Mouse (Mus musculus) midbrain, embryonic 11.5 days (tissue): Measurements from ENCODE around the gene Dlat. TPM values are rescaled to one million over a fixed set of nuclear protein-coding genes. Genes with fewer than 3 reads are reported as not detected.
A peak's percentile ranks its signal among the peaks of the same experiment; 100 is the strongest.

Experiments used
- ATAC-seq: fragments of 200-750 bp; cut with Nextera tagmentation; 2 replicates; pipeline ENCODE4 v1.8.0; 2017; ENCODE audit warnings: moderate TSS enrichment, moderate library complexity; ENCODE audit not compliant: low FRiP score
- DNase-seq: peaks from one replicate; pipeline ENCODE4 v3.0.0; 2015; ENCODE audit warnings: low spot score; ENCODE audit errors: missing footprints
- H3K27ac ChIP-seq: fragments of 300-500 bp; sonication (generic); 2 replicates; pipeline ENCODE4 v1.5.1; 2014; ENCODE audit warnings: low read depth, low read length
- H3K27me3 ChIP-seq: fragments of 300-500 bp; sonication (generic); 2 replicates; pipeline ENCODE4 v1.6.1; 2014; ENCODE audit warnings: mild to moderate bottlenecking, low read length, moderate library complexity, mixed read lengths; ENCODE audit not compliant: control insufficient read depth, insufficient read depth
- H3K36me3 ChIP-seq: fragments of 300-500 bp; sonication (generic); 2 replicates; pipeline ENCODE4 v1.6.1; 2014; ENCODE audit warnings: mild to moderate bottlenecking, low read length, moderate library complexity, mixed read lengths; ENCODE audit not compliant: control insufficient read depth, insufficient read depth
- H3K4me1 ChIP-seq: fragments of 300-500 bp; sonication (generic); 2 replicates; pipeline ENCODE4 v1.6.1; 2014; ENCODE audit warnings: low read length; ENCODE audit not compliant: control insufficient read depth, insufficient read depth
- H3K4me2 ChIP-seq: fragments of 300-500 bp; sonication (generic); 2 replicates; pipeline ENCODE4 v1.6.1; 2014; ENCODE audit warnings: mild to moderate bottlenecking, moderate library complexity
- H3K4me3 ChIP-seq: fragments of 300-500 bp; sonication (generic); 2 replicates; pipeline ENCODE4 v1.5.1; 2014; ENCODE audit warnings: low read depth, low read length
- H3K9ac ChIP-seq: fragments of 300-500 bp; sonication (generic); 2 replicates; pipeline ENCODE4 v1.6.1; 2014; ENCODE audit warnings: low read length
- H3K9me3 ChIP-seq: fragments of 300-500 bp; sonication (generic); 2 replicates; pipeline ENCODE4 v1.6.1; 2016; ENCODE audit warnings: low read length; ENCODE audit not compliant: control insufficient read depth
- WGBS: fragments of 180-500 bp; shearing (Covaris S2); extraction: QIAGEN DNeasy Blood & Tissue Kit; methylation state at CpG from one replicate; pipeline ENCODE4 v1.1.7; 2014; 5-methylcytosine and 5-hydroxymethylcytosine counted together
- polyA plus RNA-seq: library from polyadenylated mRNA; unstranded; fragments of >200 nt; fragmentation: Nextera tagmentation; extraction: Ambion mirVana; gene quantifications from 2 replicates; pipeline ENCODE4 v1.2.1, GENCODE M21; 2014

The Dlat gene
- polyA plus RNA-seq, 1 experiment from 2014 or later, result 63.5 TPM

DNA sequence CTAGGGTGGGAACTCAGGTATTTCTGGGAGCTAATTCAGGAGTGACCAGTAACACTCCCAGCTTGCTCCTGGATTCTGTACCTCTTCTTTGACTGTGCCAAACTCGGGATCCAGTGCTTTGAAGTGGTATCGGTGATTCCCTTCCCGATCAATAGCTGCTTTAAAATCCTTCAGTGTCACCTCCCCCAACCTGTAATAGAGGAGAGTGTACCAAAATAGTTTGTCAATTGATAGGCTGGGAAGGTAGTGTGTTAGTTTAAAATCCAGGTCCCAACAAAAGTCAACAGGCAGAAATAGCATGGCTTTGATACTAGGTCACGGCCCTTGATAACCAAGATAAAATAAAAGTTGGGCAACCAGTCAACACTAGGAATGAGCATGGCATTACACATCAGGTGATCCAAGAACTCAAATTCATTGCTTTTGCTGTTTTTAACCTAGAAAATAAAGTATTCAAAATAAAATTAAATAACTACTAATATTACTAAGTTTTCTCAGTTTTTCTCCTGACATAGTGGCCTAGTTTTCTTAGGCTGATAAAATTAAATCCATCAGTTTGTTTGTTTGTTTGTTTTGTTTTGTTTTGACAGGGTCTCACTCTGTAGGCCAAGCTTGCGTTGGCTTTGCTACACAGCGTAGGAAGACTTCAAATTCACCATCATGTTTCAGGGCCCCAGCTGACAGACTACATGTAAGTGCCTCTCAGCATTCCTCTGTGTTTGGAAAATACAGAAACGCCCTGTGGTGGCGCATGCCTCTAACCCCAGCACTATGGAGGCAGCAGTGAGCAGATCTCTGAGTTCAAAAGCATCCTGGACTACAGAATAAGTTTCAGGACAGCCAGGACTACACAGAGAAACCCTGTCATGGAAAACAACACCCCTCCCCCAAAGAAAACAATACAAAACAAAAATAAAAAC is 8.3 kb upstream of the Dlat start:
- no peak overlapping the region for H3K27ac ChIP-seq
- 83% methylated on average over 8 of the region's 8 CpGs for WGBS
- no peaks in the 10 kb centered on the region for H3K9me3 ChIP-seq
- ATAC-seq (no peak), DNase-seq (no peak)
- no peak overlapping the region for H3K9ac ChIP-seq
- no peak overlapping the region for H3K4me2 ChIP-seq
- no peaks in the 10 kb centered on the region for H3K4me1 ChIP-seq
- no peak overlapping the region for H3K4me3 ChIP-seq
- no peaks in the 10 kb centered on the region for H3K27me3 ChIP-seq
- H3K36me3 ChIP-seq, result no peaks in the 10 kb centered on the region; the same call in 1 of the 2 replicates

DNA sequence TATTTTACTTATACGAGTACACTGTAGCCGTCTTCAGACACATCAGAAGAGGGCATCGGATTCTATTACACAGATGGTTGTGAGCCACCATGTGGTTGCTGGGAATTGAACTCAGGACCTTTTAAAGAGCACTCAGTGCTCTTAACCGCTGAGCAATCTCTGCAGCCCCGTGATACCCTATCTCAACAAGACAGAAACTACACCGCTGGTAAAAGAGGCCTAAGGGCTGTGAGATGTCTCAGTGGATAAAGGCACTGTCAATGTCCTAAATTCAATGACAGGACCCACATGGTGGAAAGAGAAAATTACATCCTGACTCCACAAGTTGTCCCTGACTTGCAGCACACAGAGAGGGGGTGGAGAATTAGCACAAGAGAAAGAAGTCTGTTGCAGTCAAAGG is 6.9 kb upstream of the Dlat start:
- Histone ChIP-seq H3K36me3 (no peaks in the 10 kb centered on the region; the same call in 1 of the 2 replicates), H3K27ac (no peak overlapping the region), H3K4me2 (no peak overlapping the region), H3K4me3 (no peak overlapping the region), H3K9me3 (no peaks in the 10 kb centered on the region), H3K4me1 (no peaks in the 10 kb centered on the region), H3K27me3 (no peaks in the 10 kb centered on the region), H3K9ac (no peak overlapping the region)
- WGBS, result 92% methylated on average over 6 of the region's 6 CpGs
- DNase-seq (no peak), ATAC-seq (no peak)

DNA sequence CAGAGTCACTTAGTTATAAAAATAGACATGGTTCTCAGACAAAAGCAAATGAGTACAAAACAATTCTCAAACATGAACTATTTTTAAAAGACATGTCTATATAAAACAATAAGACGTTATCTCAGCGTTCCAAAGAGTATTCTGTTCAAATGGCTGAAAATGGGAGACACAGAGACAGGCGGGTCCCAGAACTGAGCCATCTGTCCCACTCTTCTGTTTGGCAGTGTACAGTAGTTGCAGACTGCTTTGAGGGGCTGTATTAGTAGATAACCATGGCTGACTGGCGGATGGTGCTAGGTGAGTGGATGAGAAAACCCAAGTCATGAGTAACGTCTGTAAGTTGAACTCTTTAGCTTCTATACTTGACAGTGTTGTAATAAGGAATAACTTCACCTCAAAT is 5.2 kb upstream of the Dlat start:
- no peak overlapping the region for H3K27ac ChIP-seq
- ATAC-seq, result no peak
- 91% methylated on average over 5 of the region's 5 CpGs for WGBS

DNA sequence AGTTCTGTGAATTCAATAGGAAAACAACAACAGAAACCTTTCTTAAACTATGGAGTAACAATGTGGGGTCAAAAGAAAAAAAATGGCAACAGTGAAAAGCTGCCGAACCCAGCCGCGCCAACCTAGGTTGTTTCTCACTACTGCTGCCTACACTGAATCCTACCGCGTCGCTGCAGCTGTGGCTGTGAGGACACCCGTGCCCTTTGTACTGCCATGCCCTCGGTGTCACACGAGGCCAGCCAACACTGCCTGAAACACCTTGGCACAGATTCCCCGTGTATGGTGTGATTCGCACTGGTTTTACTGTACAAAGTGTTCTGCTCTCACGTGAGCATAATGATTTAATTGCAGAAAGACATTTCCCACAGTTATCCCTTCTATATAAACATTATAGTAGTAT is 851 bp upstream of the Dlat start:
- WGBS, result 18% methylated on average over 12 of the region's 12 CpGs
- H3K4me2 ChIP-seq, result peak overlapping the region; percentile 68
- H3K27ac ChIP-seq, result no peak overlapping the region
- no peak for ATAC-seq
- no peaks in the 10 kb centered on the region for H3K27me3 ChIP-seq
- no peaks in the 10 kb centered on the region for H3K9me3 ChIP-seq
- no peaks in the 10 kb centered on the region; the same call in 1 of the 2 replicates for H3K36me3 ChIP-seq
- peaks cover 9% of the 10 kb centered on the region for H3K4me1 ChIP-seq
- H3K4me3 ChIP-seq, result peak overlapping the region; percentile 87
- H3K9ac ChIP-seq, result peak overlapping the region; percentile 89; the same call in 1 of the 2 replicates
- DNase-seq, result peak; percentile 83

More for the DNA sequence above, 5.2 kb upstream of the Dlat start:
- peaks cover 4% of the 10 kb centered on the region for H3K4me1 ChIP-seq
- no peak overlapping the region for H3K9ac ChIP-seq
- no peaks in the 10 kb centered on the region for H3K9me3 ChIP-seq
- no peak overlapping the region for H3K4me3 ChIP-seq
- no peak overlapping the region for H3K4me2 ChIP-seq
- no peak for DNase-seq
- H3K36me3 ChIP-seq, result no peaks in the 10 kb centered on the region; the same call in 1 of the 2 replicates
- no peaks in the 10 kb centered on the region for H3K27me3 ChIP-seq

DNA sequence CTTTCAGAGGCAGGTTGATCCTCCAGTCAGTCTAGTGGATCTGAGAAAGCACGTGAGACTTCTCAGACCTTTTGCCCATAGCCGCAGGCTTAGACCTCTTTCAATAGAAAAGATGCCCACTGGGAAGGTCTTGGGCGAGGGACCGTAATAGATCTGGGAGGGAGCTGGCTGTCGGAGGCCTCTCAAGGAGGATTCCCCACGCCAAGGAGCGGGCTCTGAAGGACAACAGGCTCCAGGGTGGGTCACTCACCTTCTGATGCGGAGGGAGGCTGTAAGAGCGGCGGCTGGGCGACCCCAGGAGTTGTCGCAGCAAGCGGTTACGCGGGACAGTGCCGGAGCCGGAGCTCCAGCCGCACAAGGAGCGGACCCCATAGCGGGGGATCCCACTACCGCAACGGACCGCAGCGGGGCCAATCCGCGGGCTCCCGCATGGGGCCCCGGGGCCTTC is 615 bp downstream of the Dlat start:
- Histone ChIP-seq H3K27me3 (no peaks in the 10 kb centered on the region), H3K36me3 (no peaks in the 10 kb centered on the region; the same call in 1 of the 2 replicates), H3K4me2 (peak overlapping the region; percentile 68), H3K9me3 (no peaks in the 10 kb centered on the region), H3K9ac (peak overlapping the region; percentile 89), H3K4me1 (peaks cover 9% of the 10 kb centered on the region), H3K4me3 (peak overlapping the region; percentile 87), H3K27ac (peak overlapping the region; percentile 55; the same call in 1 of the 2 replicates)
- no peak; the same call in 1 of the 2 replicates for ATAC-seq
- no peak for DNase-seq
- WGBS, result under 1% methylated on average over 28 of the region's 28 CpGs

DNA sequence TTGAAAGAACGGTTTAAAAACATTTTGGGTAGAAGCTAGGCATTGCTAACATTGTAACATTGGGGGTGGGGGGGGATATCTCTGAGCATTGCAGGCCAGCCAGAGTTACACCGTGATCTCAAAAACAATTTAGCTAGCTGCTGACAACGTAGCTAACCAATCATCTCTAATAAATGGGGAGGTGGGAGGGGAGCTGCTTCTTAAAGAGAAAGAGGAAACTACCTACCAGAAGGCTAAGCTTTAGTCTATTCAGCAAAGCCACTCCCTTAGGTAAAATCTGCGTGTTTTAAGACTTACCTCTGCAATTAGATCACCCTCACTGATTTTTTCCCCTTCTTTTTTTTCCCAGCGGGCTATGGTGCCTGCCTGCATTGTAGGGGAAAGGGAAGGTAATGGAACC is 1.2 kb downstream of the Dlat start:
- Histone ChIP-seq H3K27me3 (no peaks in the 10 kb centered on the region), H3K9ac (peak overlapping the region; percentile 89), H3K27ac (no peak overlapping the region), H3K4me1 (peaks cover 9% of the 10 kb centered on the region), H3K4me3 (peak overlapping the region; percentile 87), H3K4me2 (peak overlapping the region; percentile 68), H3K9me3 (no peaks in the 10 kb centered on the region), H3K36me3 (no peaks in the 10 kb centered on the region; the same call in 1 of the 2 replicates)
- DNase-seq, result no peak
- WGBS, result 36% methylated on average over 5 of the region's 5 CpGs
- no peak for ATAC-seq

DNA sequence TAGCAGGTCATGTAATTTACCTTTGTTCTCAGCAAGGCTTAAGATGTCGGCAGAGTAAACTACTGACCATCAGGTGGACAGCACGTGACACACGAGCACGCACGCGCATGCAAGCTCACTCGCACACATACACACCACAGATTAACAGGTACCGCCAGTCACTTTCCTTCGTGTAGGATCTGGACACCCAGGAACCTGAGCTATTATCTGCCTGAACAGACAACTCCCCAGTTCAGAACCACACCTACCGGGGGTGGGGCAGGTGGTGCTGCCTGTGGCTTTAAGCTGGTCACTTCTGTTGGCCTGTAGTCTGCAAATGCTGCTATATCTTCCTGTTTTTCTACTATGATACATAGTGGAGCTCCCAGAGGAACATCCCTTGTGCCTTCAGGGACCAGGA is 9.1 kb downstream of the Dlat start:
- H3K4me1 ChIP-seq, result no peaks in the 10 kb centered on the region
- no peak overlapping the region for H3K27ac ChIP-seq
- H3K9ac ChIP-seq, result no peak overlapping the region
- WGBS, result 94% methylated on average over 10 of the region's 10 CpGs
- ATAC-seq (no peak), DNase-seq (no peak)
- H3K9me3 ChIP-seq, result no peaks in the 10 kb centered on the region
- no peaks in the 10 kb centered on the region for H3K27me3 ChIP-seq
- no peak overlapping the region for H3K4me3 ChIP-seq
- peaks cover 15% of the 10 kb centered on the region for H3K36me3 ChIP-seq
- H3K4me2 ChIP-seq, result no peak overlapping the region

DNA sequence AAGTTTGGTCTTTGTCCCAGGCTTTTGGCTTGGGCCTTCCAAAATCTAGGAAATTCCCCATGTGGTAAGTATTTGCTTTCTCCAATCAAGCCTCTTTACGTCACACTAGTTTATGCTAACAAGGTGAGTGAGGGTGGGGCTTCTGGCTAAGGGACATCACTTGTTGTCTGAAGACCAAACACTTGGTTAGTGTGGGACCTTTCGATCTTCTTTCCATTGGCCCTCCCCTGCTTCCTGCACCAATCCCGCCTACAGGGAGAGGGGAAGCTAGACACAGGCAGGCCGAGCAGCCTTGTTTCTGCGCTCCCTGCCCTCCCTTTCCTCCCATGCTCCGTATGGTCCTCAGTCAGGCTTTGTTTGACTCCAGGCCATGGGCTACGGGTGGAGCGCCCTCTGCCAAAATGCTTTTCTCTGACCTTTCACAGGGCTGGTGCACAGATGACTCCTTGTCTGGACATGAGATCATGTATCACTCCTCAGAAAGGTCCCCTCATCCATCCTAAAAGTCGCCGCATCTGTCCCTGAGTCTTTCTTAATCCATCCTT is 12.7 kb downstream of the Dlat start:
- ATAC-seq (no peak), DNase-seq (no peak)
- Histone ChIP-seq H3K27ac (no peak overlapping the region), H3K27me3 (no peaks in the 10 kb centered on the region), H3K36me3 (peaks cover 32% of the 10 kb centered on the region), H3K4me3 (no peak overlapping the region), H3K4me1 (no peaks in the 10 kb centered on the region), H3K9ac (no peak overlapping the region), H3K4me2 (no peak overlapping the region), H3K9me3 (no peaks in the 10 kb centered on the region)
- WGBS, result 77% methylated on average over 10 of the region's 10 CpGs

DNA sequence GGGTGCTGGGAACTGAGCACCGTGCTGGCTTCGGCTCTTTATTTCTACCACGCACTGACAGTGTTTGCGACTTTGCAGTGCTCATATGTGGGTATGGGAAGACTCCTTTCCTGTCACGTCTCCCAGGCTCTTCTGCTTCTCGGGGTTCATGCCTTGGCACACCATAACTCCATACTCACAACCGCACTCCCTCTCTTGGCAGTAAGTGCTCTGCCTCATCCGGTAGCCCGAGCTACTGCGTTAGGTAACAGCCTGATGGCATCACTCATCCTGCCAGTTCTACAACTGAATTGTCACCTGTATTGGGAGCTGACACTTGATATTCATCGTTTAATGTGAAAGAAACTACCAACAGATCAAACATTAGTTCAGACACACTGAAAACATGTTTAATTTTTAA is 25.3 kb downstream of the Dlat start:
- ATAC-seq (no peak), DNase-seq (no peak)
- Histone ChIP-seq H3K4me3 (no peak overlapping the region), H3K9me3 (no peaks in the 10 kb centered on the region), H3K27ac (no peak overlapping the region), H3K9ac (no peak overlapping the region), H3K4me1 (no peaks in the 10 kb centered on the region), H3K4me2 (no peak overlapping the region), H3K27me3 (no peaks in the 10 kb centered on the region), H3K36me3 (peaks cover 7% of the 10 kb centered on the region)
- 94% methylated on average over 11 of the region's 11 CpGs for WGBS
